Mouse (Mus musculus) layer of hippocampus, postnatal 10 days (tissue): ENCODE measurements around the gene Inpp5b. TPM values are rescaled to one million over a fixed set of nuclear protein-coding genes. Genes with fewer than 3 reads are reported as not detected.
"Not testable (repeated sequence)": the region's sequence is repeated elsewhere in the genome, so short reads cannot be mapped to it uniquely, and the experiment has no call there.

Experiments used
- DNase-seq, 2 experiments: peaks; one replicate each; pipeline ENCODE4 v3.0.0; 2021; ENCODE audit warnings: low spot score in 2 of 2
- total RNA-seq, 2 experiments: library from RNA; stranded (reverse); gene quantifications; 2 replicates each; pipeline ENCODE4 v1.2.3; 2021

Inpp5b gene
- total RNA-seq, 2 experiments from 2014 or later = 37.8 to 38.9 TPM

- DNase-seq = peak; percentile 69 to 75
Observed at GRCm38 (mm10) chr4:124708518-124709477, 32.9 kb upstream of the Inpp5b start.

GRCm38 (mm10) chr4:124709961-124710446, 31.6 kb upstream of the Inpp5b start:
- DNase-seq = no peak

DNA sequence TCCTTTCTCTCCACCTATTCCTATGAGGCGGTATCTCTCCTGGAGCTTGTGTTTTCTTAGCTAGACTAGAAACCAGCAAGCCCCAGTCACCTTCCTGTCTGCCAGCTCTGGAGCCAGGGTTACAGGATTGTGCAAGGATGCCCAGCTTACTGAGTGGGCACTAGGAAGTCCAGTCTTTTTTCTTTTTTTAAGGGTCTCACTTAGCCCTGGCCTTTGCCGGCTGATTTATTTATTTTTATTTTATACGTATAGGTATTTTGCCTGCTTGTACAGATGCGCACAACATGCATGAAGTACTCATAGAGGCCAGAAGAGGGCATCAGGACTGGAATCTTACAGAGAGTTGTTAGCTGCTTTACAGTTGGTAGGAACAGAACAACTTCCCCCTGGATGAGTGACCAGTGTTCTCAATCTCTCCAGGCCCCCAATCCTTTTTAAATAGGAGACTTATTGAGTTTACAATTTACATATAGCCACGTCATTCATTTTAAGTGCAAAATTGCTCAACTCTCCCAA, 30.8 kb upstream of the Inpp5b start:
- DNase-seq = peak in 1 of 2 experiments; percentile 47

- no peak for DNase-seq
Observed at GRCm38 (mm10) chr4:124712618-124713017, 29.0 kb upstream of the Inpp5b start.

DNA sequence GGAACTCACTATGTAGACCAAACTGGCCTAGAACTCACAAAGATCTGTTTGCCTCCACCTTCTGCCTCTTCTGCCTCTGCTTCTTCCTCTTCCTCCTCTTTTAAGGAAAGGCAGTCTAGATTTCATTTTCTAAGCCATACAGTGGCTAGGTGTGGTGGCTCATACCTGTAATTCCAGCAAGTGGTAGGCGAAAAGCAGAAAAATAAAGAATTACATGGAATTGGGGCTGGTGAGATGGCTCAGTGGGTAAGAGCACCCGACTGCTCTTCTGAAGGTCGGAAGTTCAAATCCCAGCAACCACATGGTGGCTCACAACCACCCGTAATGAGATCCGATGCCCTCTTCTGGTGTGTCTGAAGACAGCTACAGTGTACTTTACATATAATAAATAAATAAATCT, 27.8 kb upstream of the Inpp5b start:
- DNase-seq = not testable (repeated sequence)

DNA sequence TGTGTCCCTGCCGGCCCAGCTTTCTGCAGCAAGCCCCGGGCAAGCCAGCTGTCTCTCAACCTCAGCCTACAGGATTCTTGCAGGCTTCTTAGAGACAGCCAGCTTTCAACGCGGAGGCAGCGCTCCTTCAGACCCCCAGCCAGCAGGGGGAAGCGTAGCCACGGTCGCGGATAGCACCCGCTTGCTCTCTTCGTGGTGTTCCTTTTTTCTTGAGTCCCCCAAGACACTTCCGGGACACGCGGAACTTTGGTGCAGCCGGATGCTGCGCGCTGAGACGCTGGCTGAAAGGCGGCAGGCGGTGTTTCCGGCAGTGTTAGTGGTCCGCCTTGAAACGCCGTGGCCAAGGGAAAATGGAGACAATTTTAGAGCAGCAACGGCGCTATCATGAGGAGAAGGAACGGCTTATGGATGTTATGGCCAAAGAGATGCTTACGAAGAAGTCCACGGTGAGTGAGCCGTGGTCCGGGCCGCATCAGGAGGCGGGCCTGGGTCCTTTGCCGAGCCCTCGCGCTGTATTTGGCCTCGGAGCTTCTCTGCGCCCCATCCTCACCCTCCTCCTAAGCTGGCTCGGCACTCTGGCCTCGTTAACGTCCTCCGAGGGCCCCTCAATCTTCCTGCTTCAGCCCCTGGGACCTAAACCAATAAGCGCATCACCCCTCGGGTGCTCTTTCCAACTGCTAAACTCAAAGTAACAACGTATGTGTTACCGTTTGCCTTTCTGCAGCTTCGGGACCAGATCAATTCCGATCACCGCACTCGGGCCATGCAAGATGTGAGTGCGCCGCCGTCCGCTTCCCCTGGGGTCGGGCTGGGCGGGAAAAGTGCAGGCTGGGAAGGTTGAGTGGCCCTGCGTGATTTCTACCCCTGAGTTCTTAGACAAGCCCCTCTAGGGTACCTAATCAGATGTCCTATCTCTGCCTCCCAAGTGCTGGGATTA, 26.8 kb upstream of the Inpp5b start, which contains the start of gene Sf3a3:
TSS of gene Sf3a3 (plus strand) at position 232 of the 937 bp plus-strand sequence.
- peak; percentile 96 for DNase-seq

DNA sequence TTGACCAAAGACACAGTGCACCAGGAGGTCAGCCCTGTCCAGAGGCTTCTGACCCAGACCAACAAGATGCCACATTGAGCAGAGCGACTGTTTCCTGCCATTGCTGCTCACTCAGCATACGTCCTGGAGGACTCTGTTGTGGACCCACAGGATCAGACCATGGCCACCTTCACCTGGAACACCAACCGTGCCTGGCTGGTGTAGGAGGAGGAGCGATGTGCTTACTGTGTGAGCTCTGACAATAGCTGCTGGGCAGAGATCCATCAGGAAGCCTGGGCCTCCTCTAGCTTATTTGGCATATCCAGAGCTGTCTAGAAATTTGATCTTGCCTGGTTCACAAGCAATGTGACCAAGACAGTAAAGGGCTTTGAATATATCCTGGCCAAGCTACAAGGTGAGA, 22.5 kb upstream of the Inpp5b start:
- DNase-seq = no peak

GRCm38 (mm10) chr4:124726121-124726520, 15.5 kb upstream of the Inpp5b start:
- no peak for DNase-seq

DNA sequence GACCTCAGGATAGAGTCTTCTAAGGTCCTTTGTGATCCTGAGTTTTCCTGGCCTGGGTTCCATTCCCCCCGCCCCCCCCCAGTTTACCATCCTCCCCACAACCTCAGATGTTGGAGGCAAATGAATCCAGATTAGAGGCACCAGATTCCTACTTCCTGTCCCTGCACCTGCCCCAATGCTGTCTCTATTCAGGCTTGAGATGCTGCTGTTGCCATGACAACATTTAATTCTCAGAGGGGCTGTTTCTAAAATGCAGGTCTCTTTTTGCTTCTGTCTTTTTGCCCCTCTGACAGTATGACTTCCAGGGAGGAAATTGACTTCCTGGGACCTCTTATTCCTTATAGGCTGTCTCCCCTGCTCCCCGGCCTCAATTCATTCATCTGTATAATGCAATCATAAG, 4.7 kb upstream of the Inpp5b start:
- DNase-seq = no peak

DNA sequence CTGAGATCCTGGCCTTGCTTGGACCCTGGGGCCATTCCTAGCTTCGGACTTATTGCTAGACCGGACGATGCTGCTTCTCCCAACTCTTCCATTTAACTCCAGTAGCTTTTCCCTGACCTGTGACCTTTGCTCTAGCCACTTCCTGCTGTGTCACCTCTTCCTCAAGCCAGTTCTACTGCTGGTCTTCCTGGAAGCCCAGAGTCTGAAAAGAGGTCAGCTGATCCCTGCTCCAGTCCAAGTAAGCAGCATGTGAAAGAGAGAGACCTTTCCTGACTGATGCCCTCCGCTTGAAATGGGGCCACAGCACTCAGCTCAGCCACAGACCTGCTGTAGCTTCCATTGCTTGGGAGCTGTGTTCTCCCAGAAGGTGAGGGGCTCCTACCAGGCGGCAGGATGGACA, 4.2 kb upstream of the Inpp5b start:
- no peak for DNase-seq

- no peak for DNase-seq
Observed at GRCm38 (mm10) chr4:124738013-124738412, 3.6 kb upstream of the Inpp5b start.

GRCm38 (mm10) chr4:124738783-124739182, 2.9 kb upstream of the Inpp5b start:
- no peak for DNase-seq

- DNase-seq = no peak
Observed at GRCm38 (mm10) chr4:124742839-124743238, 1.2 kb downstream of the Inpp5b start.

GRCm38 (mm10) chr4:124746577-124746976, 4.9 kb downstream of the Inpp5b start:
- no peak for DNase-seq

GRCm38 (mm10) chr4:124747851-124748250, 6.2 kb downstream of the Inpp5b start:
- DNase-seq = no peak

DNA sequence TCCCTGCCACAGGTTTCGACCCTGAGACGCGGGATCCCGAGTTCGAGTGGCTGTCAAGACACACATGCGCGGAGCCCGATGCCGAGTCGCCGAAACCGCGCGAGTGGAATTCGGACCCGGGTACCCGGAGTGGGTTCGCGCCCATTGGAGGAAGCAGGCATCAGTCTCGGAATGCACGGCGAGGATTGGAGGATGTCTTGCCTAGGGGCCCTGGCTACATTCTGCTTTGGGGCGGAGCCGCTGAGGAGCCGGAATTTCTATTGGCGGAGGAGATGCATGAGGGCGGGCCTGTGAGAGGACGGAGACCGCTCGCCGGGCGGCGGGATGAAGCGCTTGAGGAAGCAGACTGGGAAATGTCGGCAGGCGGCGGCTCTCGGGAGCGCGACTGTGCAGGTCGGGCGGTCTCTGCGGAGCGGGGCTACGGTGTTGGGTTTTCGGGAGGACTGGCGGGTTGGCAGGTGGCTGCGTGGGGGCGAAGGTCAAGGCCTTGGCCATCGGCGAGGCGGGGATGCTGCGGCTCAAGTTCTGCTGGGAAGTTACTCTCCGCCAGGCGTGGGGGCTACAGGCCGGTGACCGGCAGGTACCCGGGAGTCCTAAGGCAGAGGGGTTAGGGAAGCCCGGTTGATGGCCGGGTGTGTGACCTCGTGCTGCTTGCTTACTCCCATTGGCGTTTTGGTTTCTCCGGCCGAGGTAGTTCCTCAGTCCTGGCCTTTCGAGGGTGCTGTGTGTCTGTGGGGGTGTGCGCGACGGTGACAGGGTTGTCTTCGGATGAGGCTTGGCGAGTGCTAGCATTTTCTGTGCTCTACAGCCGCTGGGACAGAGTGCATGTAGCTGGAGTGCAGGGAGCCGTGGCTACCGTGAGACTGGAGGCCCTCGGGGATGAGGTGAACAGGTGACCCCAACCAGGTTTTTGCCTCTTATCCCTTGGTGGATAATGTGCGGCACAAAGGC, 9.9 kb downstream of the Inpp5b start:
- peak; percentile 99 for DNase-seq

GRCm38 (mm10) chr4:124752281-124753199, 10.9 kb downstream of the Inpp5b start:
- no peak for DNase-seq

DNA sequence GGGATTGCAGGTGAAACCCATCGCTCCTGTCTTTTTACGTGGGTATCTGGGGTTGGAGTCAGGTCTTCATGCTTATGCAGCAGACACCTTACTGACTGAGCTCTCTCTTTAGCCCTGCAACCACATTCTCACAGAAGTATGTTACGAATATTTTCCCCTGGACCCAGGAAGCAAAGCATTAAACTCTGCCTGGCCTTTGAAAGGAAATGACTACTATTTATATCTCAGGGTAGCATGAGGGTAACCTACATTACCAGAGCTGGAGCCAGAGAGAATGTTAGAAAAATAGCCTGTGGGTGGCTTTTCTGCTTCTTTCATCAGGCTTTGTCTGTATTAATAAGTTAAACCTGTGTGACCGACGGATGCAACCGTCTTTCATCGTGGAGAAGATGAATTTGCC, 13.9 kb downstream of the Inpp5b start:
- DNase-seq = no peak

DNA sequence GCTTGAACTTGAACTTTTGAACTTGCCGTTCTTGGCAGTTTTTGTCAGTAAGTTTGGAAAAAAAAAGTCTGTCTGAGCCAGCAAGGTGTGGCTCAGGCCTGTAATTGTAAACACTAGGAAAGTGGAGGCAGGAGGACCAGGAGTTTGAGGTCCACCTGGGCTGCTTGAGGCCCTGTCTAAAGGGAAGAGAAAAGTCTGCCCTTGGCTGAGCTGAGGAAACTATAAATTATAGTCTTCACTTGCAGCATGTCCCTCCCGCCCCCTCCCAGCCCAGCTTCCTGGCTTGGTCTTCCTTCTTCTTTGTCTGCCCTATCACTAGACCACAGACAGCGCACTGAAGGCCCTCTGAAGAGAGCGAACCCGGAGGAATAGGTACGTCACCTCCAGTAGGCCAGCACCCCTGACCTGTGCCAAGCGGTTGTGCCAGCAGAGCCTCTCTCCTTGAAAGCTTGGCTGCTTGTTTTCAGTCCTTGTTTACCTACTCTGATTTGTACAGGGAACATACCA, 17.7 kb downstream of the Inpp5b start:
- no peak for DNase-seq
